Mouse (Mus musculus) embryonic fibroblast, embryonic 13.5 days (primary cell): ENCODE measurements around the gene Adad2.

Experiments used
- CTCF ChIP-seq: IDR thresholded peaks from 2 replicates; pipeline ENCODE4 v1.5.1; 2011; ENCODE audit warnings: mild to moderate bottlenecking, control low read depth, low read length, moderate library complexity, borderline replicate concordance; ENCODE audit not compliant: insufficient read depth
- POLR2A ChIP-seq: IDR thresholded peaks from 2 replicates; pipeline ENCODE4 v1.6.1; 2011; ENCODE audit warnings: low read depth, mild to moderate bottlenecking, control low read depth, low read length, moderate library complexity

- no peak for TF ChIP-seq CTCF
- TF ChIP-seq POLR2A = no peak
These were observed 3.8 kb downstream of the Adad2 start for GRCm38 (mm10) chr8:119616358-119616757.
